10 mouse cellular contexts compared by ENCODE assay signal in the genomic region with DNA sequence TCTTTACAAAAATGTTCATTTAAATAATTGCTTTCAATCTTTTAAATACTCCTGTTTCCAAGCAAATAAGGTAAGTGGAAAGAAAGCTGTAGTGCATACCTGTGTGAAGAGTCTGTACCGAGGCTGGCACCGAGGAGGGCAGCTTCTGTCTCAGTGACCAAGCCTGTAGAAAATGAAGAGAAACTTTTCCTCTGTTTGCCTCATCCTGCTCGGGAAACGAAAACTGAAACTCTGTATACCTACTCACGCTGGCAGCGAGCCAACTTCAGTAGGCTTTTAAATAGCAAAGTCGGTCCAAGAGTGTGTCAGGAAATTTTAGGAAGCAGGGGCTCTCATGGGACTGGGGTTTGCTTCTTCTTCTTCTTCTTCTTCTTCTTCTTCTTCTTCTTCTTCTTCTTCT. TPM values are rescaled to one million over a fixed set of nuclear protein-coding genes. Genes with fewer than 3 reads are reported as not detected.
DNase-seq lines count a peak whose midpoint lies in the region; ATAC-seq and TF ChIP-seq lines count a peak whose summit lies in the region.
"Had no signal": no experiment of that assay in that cellular context is flagged by ENCODE, and none has a peak within 500 bp of the region (broad histone marks: within the 10 kb centered on the region; RNA-seq: fewer than 3 reads in every experiment).

Gene Ifi44 (minus strand): TSS at position 224 of the 400 bp plus-strand sequence.

- TF ChIP-seq EP300 in heart, adult 2 months (IDR thresholded peaks at IDR 0.05; ENCODE audit: insufficient read depth, low read depth, low read length) = no peak
- no peak for TF ChIP-seq EP300 in liver, postnatal 0 days (IDR thresholded peaks at IDR 0.05; ENCODE audit: low read depth)

- 16% methylated on average over 7 of the region's 7 CpGs for WGBS in heart, adult 2 months
- 49% methylated on average over 7 of the region's 7 CpGs for WGBS in liver, postnatal 0 days (ENCODE audit: insufficient replicate concordance)

- H3K9me3 ChIP-seq in liver, postnatal 0 days (ENCODE audit: low read length) = no peaks in the 10 kb centered on the region
- H3K9me3 ChIP-seq: midbrain, embryonic 12.5 days had no signal

- no peak within 1 kb of the TSS for H3K27ac ChIP-seq in heart, adult 2 months
- no peak within 1 kb of the TSS for H3K27ac ChIP-seq in liver, postnatal 0 days (ENCODE audit: low read depth)
- H3K27ac ChIP-seq: midbrain, embryonic 12.5 days had no signal

- H3K36me3 ChIP-seq in heart, adult 2 months (ENCODE audit: control insufficient read depth, insufficient read depth, low read length) = no peaks in the 10 kb centered on the region
- no peaks in the 10 kb centered on the region for H3K36me3 ChIP-seq in liver, postnatal 0 days (replicated peaks; ENCODE audit: insufficient read depth, low read length)
- H3K36me3 ChIP-seq: midbrain, embryonic 12.5 days had no signal

- no peak for TF ChIP-seq CTCF in heart, adult 2 months (IDR thresholded peaks at IDR 0.05)
- TF ChIP-seq CTCF in liver, postnatal 0 days (IDR thresholded peaks at IDR 0.05; ENCODE audit: low read depth) = no peak

- H3K9ac ChIP-seq in heart, adult 2 months (ENCODE audit: low read depth, low read length) = peak within 1 kb of the TSS; percentile 48; the same call in 1 of the 2 replicates
- H3K9ac ChIP-seq in liver, postnatal 0 days (replicated peaks) = no peak within 1 kb of the TSS
- H3K9ac ChIP-seq: midbrain, embryonic 12.5 days had no signal

- H3K4me2 ChIP-seq in liver, postnatal 0 days (ENCODE audit: low read depth, low read length) = peak within 1 kb of the TSS; percentile 48
- H3K4me2 ChIP-seq: midbrain, embryonic 12.5 days had no signal

- peak within 1 kb of the TSS; percentile 17 for H3K4me3 ChIP-seq in heart, adult 2 months
- peak within 1 kb of the TSS; percentile 24 for H3K4me3 ChIP-seq in liver, postnatal 0 days (ENCODE audit: low read depth, low read length)
- H3K4me3 ChIP-seq: midbrain, embryonic 12.5 days had no signal

- H3K79me2 ChIP-seq in heart, adult 2 months (replicated peaks; ENCODE audit: control insufficient read depth, insufficient read depth, low read length) = no peaks in the 10 kb centered on the region

- H3K4me1 ChIP-seq in heart, adult 2 months (ENCODE audit: control insufficient read depth, insufficient read depth, low read length) = peaks cover 1% of the 10 kb centered on the region; the same call in 1 of the 2 replicates
- H3K4me1 ChIP-seq in liver, postnatal 0 days (ENCODE audit: insufficient read depth) = no peaks in the 10 kb centered on the region
- H3K4me1 ChIP-seq: midbrain, embryonic 12.5 days had no signal

- intact Hi-C loops in heart, adult 2 months (cut with DNase I) = no loop called here

- peak; percentile 45 for ATAC-seq in common myeloid progenitor, adult 5-6 weeks (replicated peaks; ENCODE audit: low read depth, poor library complexity, severe bottlenecking)
- ATAC-seq in liver, postnatal 0 days = no peak

- TF ChIP-seq POLR2A in heart, adult 2 months (IDR thresholded peaks at IDR 0.05; ENCODE audit: insufficient read depth, low read depth, low read length) = peak; percentile 41; the same call in 1 of the 2 replicates

- no peaks in the 10 kb centered on the region for H3K27me3 ChIP-seq in heart, adult 2 months (ENCODE audit: control insufficient read depth, insufficient read depth, low read length)
- no peaks in the 10 kb centered on the region for H3K27me3 ChIP-seq in liver, postnatal 0 days (ENCODE audit: insufficient read depth, low read length)
- H3K27me3 ChIP-seq: midbrain, embryonic 12.5 days had no signal

- DNase-seq in heart, adult 2 months = peak; percentile 10 to 22
- no peak for DNase-seq in heart, adult 11 months
- DNase-seq in CD4-positive helper T cell, adult 2 months (ENCODE audit: low read depth, low spot score) = peak; percentile 15
- DNase-seq in liver, postnatal 0 days = peak; percentile 23
- no peak for DNase-seq in MN1 (ENCODE audit: low spot score)
- no peak for DNase-seq in thymus, postnatal 25 days
- DNase-seq in thymus, postnatal 14 days = no peak

RNA-seq across cellular contexts. Expression of gene Ifi44, which starts in this region (rescaled TPM):
- under 1 TPM; 0.81 to 0.82 TPM for total RNA-seq in heart, adult 2 months (2021)
- polyA plus RNA-seq in heart, adult 2 months (2012; rRNA removed) = 2.6 and 5.9 TPM in 2 replicates
- 2.1 and 5.0 TPM in 2 replicates for total RNA-seq in common myeloid progenitor, adult 5-6 weeks (2017)
- 0.84 and 1.0 TPM in 2 replicates for polyA plus RNA-seq in liver, postnatal 0 days (2015; fragmentation: Nextera tagmentation; extraction: Ambion mirVana)
- total RNA-seq: ES-E14 had no signal

Comparison
In these comparisons a context has a peak if more than half of its experiments do, and no peak if none do; other contexts are left out.
1. DNase-seq: peak in heart, adult 2 months (2 of 2), CD4-positive helper T cell, adult 2 months (single experiment) and liver, postnatal 0 days (single experiment); none in heart, adult 11 months (single experiment), MN1 (single experiment), thymus, postnatal 25 days (single experiment) and thymus, postnatal 14 days (single experiment).